21 mouse cellular contexts compared by ENCODE assay signal in the genomic region with DNA sequence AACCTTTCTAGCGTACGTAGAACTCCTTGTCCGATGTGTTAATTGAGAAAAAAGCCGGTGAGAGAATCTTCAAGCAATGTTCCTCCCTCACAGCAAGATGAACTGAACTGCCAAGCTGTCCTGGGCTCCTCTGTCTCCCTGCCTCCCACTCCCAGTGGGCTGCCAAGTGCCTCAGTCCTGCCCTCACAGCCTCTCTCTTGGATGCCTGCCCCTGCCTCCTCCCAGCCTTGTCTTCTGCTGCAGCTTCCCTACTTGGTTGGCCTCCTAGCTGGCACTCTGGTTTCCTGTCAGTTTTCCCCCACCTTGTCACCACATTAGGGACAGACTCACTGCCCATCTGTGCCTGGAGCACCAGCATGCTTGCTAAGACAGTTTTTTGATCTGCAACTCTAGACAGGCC.
A peak's percentile ranks its signal among the peaks of the same experiment; 100 is the strongest.
DNase-seq lines count a peak whose midpoint lies in the region.
"Had no signal": no experiment of that assay in that cellular context is flagged by ENCODE, and none has a peak within 500 bp of the region (broad histone marks: within the 10 kb centered on the region; RNA-seq: fewer than 3 reads in every experiment).

No protein-coding gene starts in this region.

- peak; percentile 35 to 63 for DNase-seq in cerebellum, postnatal 10 days
- no peak for DNase-seq in cerebellum, adult 11-12 months
- DNase-seq in heart, embryonic 10.5 days (ENCODE audit: low spot score), result peak; percentile 72
- DNase-seq in heart, postnatal 4 days, result no peak
- DNase-seq in ovary, postnatal 36 days (ENCODE audit: low spot score), result peak; percentile 23
- no peak for DNase-seq in ovary, postnatal 10 days (ENCODE audit: low spot score)
- peak; percentile 66 for DNase-seq in testis, postnatal 10 days (ENCODE audit: low spot score)
- DNase-seq: adrenal gland, postnatal 25 days; gastrocnemius, postnatal 10 days; kidney, postnatal 36 days; layer of hippocampus, postnatal 36 days; lung, postnatal 36 days; right cerebral cortex, postnatal 25 days; thymus, postnatal 36 days had no signal

- H3K4me1 ChIP-seq in heart, embryonic 10.5 days, result no peaks in the 10 kb centered on the region
- H3K4me1 ChIP-seq: forebrain, embryonic 13.5 days; heart, embryonic 13.5 days; hindbrain, embryonic 12.5 days; limb, embryonic 15.5 days; lung, embryonic 15.5 days had no signal

- H3K9me3 ChIP-seq in heart, embryonic 10.5 days, result no peaks in the 10 kb centered on the region
- H3K9me3 ChIP-seq: forebrain, embryonic 13.5 days; heart, embryonic 13.5 days; hindbrain, embryonic 12.5 days; limb, embryonic 15.5 days; lung, embryonic 15.5 days had no signal

- H3K27me3 ChIP-seq in heart, embryonic 10.5 days (ENCODE audit: insufficient read depth, poor library complexity, severe bottlenecking), result no peaks in the 10 kb centered on the region
- H3K27me3 ChIP-seq: forebrain, embryonic 13.5 days; heart, embryonic 13.5 days; hindbrain, embryonic 12.5 days; lung, embryonic 15.5 days had no signal

- no peaks in the 10 kb centered on the region for H3K36me3 ChIP-seq in heart, embryonic 10.5 days
- H3K36me3 ChIP-seq: heart, embryonic 13.5 days; hindbrain, embryonic 12.5 days; limb, embryonic 15.5 days; lung, embryonic 15.5 days had no signal

- no peak overlapping the region for H3K27ac ChIP-seq in heart, embryonic 10.5 days
- H3K27ac ChIP-seq: forebrain, embryonic 13.5 days; heart, embryonic 13.5 days; hindbrain, embryonic 12.5 days; limb, embryonic 15.5 days; liver, embryonic 14.5 days; lung, embryonic 15.5 days had no signal

- 78% methylated on average over 4 of the region's 4 CpGs for WGBS in heart, embryonic 10.5 days

- no peak overlapping the region for H3K4me3 ChIP-seq in heart, embryonic 10.5 days
- H3K4me3 ChIP-seq: forebrain, embryonic 13.5 days; heart, embryonic 13.5 days; hindbrain, embryonic 12.5 days; limb, embryonic 15.5 days; lung, embryonic 15.5 days; myocyte had no signal

Comparison
In these comparisons a context has a peak if more than half of its experiments do, and no peak if none do; other contexts are left out.
1. DNase-seq: peak in cerebellum, postnatal 10 days (2 of 2), heart, embryonic 10.5 days (single experiment), ovary, postnatal 36 days (single experiment) and testis, postnatal 10 days (single experiment); none in cerebellum, adult 11-12 months (single experiment), heart, postnatal 4 days (single experiment) and ovary, postnatal 10 days (single experiment).